Mouse (Mus musculus) mouse embryonic stem cell (cell line): ENCODE data around the gene Gm49337.

Experiments used
- in situ Hi-C, 2 experiments: fragments of 300-500 bp; cut with MboI; formaldehyde crosslinking; loops; 1 replicate in 1 of 2; 3 replicates in 1 of 2; pipeline ENCODE4 v1.14.3; 2019 to 2020; ENCODE audit warnings: low sequenced_read_pairs in 2 of 2, low pct_unique_long_range_greater_than_20kb in 1 of 2, mixed read lengths in 1 of 2; ENCODE audit not compliant: unreplicated experiment in 1 of 2

The Gm49337 gene

DNA sequence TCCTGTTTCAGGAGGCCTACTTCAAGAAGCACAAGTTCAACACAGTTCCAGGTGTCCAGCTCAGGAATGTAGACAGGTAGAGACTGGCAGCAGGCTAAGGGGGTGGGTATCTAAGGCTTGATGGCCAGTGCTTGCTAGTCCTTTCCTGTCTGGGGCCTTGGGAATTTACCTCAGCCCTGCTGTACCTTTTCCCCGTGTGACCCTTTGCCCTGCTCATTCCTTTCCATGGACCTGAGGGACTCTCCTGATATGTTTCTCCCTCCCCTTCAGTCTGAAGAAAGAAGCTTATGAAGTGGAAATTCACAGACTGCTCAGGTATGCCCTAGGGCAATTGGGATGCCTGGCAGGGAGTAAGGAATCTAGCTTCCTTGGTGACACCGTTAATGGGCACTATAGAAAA is 15.3 kb upstream of the Gm49337 start:
- in situ Hi-C loops, result no loop called here

DNA sequence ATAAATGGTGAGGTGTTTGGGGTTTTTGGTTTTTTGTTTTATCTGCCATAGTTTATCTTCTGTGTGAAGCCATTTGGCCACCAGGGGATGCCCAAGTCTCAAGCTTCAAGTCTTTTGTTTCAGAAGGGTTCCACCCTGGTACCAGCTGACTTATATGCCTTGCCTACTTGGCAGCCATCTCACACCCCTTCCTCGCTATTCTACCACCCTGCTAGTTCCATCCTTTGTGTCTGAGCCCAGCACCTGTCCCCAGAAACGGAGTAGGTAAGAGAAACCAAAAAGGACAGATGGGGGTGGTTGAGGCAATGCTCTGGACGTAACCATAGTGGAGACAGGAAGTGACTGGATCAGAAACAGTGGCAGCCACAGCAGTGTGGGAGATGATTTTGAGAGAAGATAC is 13.3 kb upstream of the Gm49337 start:
- in situ Hi-C loops, result no loop called here

DNA sequence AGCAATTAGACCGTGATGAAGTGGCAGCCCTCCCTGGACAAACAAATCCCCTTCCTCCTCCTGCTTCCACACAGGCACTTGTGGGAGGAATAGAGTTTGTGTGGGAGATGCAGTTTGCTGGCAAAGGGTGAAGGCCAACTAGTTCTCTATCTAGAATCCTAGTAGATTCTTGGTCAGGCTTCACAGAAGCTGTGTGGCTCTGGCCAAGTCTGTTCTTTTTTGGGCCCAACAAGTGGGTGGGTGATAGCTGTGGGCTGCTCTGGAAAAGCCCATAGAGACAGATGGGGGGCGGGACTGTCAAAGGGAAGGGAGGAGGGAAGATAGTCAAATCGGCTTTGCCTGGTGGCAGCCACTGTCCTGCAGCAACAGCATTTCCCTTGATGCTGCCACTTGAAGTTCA is 12.4 kb upstream of the Gm49337 start:
- in situ Hi-C loops, result no loop called here

DNA sequence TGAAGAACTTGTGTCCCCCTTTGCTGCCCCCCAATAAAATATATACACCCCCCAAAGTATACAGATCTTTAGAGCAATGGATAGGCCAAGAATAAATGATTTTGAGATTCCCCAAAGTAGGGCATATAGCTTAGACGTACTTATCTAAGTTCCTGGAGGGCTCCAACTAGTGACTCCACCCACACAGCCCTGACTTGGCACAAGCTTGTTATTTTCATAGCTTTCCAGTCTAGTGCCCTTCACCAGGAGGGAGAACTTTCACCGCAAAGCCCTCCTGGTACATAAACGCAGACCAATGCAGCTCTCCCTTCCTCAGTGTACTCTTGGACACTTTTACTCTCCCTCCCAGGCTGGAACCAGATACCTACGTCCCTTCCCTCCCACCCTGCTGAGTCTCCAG is 11.0 kb upstream of the Gm49337 start:
- in situ Hi-C loops, result no loop called here

DNA sequence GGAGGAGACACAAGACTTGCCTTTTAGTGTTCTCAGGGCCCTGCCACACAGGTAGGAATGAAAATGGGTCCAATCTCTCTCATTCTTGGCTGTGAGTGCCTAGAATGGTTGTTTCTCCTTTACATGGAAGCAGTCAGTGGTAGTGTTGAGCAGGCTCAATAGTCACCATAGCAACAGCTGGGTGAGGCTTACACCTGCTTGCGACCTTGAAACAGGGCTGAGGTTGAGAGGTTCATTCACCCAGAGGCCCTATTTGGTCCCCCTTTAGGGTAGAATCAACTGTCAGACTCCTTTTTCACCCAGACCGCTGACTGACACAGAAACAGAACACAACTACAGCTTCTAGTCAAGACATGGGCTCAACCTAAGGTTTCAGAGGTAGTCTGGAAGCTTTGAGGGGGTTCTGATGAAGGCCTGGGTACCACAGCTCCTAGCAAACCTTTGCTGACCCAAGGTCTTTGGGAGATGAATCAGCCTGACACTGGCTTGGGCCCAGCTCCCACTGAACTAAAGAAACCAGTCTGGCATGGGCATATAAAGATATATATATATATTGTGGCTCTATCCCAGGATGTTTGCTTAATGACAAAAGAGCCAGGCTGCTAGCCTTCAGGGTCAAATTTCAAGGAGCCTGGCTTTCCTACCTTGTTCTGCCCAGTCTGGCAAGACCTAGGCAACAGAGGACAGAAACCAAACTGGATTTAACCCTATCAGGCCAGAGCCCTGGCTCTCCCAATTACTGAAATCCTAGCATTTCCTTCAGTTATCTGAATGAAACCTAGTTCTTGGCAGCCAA is 8.2 kb upstream of the Gm49337 start:
- in situ Hi-C loops, result no loop called here

DNA sequence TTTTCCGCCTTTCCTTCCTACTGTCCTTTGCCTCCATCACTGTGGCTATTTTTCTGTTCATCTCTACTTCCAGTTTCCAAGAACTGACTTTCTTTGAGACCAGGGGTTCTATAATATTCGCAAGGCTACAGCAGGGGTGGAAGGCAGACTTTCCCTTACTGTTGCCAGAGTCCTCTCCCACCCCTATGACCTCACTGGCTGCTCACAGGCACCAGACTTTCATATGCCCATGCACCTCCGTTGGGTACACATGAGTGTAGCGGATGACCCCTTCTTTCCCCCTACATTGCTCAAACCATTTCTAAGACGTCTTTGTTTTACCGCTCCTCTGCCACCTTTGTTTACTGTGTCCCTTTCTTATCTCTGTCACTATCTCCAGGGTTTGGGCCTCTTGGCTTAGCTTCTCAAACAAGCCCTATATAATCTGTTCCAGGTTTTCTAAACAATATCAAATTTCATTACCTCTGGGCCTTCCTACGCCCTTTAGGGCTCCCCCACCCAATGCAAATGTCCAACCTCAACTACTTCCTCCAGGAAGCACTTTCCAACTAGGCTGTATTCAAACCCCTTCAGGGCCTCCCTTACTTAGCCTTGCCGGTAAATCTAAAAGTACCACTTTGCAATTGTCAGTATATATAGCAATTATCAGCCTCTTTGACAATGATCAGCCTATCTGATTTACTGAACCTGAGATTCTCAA is 7.3 kb upstream of the Gm49337 start:
- in situ Hi-C loops, result no loop called here

DNA sequence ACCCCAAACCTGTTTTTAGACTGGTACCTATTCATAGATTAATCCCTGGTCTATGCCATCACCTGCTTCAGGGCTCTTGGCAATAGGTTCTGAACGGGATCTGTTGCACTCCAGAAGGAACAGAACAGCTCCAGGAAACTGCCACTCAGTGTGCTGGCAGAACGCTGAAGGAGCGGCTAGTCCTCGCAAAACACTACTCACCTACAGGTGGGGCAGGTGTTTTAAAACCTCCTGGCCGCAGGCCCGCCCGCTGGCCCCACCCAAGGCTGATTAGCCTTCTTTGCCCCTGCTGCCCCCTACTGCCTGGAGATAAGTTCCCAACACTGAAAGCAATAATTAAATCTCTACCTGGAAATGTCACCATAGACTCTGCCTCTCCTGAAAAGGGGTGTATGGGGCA is 5.8 kb upstream of the Gm49337 start, which contains the start of gene Tspan1:
Gene Tspan1 (minus strand): TSS at position 198 of the 400 bp plus-strand sequence.
- in situ Hi-C loops, result no loop called here

DNA sequence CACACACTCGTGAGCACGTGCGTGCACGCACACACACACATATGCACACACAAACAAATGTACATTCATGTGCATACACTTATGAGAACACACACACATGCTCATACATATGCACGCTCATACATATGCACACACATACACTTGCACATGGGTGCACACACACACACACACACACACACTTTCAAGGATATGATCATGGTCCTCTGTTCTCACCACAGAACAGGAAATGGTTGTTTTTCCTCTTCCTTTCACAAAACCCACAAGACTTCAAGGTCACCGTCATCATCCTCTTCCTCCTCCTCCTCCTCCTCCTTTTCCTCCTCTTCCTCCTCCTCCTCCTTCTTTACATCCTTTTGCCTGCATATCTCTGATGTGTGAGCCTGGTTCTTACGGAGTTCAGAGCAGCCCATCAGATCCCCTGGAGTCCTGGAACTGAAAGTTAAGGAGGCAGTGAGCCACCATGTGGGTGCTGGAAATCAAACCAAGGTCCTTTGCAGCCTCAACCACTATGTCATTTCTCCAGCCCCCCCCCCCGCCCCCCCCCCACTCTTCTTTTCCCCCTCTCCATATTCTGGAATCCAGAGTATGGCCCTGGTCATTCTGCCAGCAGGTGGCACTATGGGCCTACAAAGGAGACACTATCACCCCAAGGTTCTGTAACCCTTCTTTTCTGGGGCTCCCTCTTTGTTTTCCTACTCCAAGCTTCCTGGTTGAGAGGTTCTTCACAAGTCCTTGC is 4.4 kb upstream of the Gm49337 start:
- in situ Hi-C loops, result no loop called here

DNA sequence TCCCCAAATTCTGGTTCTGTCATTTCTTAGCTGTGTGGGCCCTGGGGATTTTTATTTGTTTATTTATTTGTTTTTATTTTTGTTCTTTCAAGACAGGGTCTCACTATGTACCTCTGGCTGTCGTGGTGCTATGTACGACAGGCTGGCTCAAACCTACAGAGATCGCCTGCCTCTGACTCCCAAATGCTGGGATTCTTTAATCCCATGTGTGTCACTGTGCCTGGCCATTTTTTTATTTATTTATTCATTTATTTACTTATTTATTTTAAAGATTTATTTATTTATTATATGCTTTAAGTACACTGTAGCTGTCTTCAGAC is 3.9 kb upstream of the Gm49337 start:
- in situ Hi-C loops, result no loop called here

DNA sequence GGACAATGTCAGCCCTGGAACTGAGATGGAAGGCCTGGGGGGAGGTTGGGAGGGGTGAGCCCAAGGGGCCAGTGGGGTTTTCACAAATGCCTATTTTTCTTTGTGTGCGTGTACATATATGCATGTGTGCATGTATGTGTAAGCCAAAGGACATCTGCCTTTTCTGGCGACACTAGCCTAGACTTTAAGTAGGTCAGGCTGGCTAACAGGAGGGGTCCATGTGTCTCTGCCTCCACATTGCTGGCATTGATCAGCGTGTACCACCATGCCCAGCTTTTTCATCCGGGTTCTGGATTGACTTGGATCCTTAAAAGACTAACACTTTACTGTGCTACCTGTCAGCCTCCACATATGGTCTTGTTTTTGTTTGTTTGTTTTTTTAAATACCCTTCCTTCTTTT is 568 bp downstream of the Gm49337 start:
- in situ Hi-C loops, result no loop called here

DNA sequence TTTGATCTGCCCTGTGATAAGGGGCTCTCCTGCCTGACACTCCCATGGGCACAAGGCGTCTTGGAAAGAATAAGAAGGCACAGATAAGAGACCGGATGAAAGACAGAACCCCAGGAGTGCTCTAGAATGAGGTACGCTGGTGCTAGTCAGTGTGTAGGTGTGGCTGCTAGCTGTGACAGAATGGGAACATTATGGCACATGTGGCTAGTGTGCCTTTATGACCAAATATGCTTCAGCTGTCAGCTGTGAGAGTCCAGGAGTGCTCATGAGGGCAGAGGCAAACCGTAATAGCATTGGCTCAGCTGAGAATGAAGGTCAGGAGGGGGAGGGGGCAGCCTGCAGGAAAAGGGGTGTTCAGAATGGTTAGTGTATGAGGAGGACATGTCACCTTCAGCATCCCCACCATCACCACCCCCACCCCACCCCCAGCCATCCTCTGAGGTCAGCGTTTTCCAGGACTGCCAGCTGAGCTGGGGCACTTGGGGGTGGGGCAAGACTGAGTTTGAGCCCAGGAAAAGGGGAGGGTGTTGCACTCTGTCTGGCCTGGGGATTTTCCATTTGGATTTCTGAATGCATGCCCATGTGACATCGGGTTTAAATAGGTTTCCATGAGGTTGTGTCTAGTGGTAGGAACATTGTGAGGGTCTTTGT is 1.4 kb downstream of the Gm49337 start:
- in situ Hi-C loops, result no loop called here

DNA sequence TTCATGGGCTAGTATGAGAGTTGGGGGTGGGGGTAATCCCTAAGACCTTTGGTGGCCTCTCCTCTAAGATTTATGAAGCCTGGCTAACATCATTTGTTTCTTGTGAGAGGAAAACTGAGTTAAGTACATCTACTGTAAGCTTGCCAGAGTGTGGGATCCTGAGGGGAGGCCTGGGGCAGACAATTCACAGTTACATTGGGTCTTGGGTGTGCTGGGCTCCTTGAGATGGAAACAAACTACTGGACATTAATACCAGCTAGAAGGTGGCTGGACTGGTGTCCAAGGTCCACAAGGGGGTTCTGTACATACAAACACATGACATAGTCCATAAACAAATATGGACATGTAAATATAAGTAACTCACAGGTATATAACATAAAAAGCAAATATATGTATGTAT is 2.0 kb downstream of the Gm49337 start:
- in situ Hi-C loops, result no loop called here

DNA sequence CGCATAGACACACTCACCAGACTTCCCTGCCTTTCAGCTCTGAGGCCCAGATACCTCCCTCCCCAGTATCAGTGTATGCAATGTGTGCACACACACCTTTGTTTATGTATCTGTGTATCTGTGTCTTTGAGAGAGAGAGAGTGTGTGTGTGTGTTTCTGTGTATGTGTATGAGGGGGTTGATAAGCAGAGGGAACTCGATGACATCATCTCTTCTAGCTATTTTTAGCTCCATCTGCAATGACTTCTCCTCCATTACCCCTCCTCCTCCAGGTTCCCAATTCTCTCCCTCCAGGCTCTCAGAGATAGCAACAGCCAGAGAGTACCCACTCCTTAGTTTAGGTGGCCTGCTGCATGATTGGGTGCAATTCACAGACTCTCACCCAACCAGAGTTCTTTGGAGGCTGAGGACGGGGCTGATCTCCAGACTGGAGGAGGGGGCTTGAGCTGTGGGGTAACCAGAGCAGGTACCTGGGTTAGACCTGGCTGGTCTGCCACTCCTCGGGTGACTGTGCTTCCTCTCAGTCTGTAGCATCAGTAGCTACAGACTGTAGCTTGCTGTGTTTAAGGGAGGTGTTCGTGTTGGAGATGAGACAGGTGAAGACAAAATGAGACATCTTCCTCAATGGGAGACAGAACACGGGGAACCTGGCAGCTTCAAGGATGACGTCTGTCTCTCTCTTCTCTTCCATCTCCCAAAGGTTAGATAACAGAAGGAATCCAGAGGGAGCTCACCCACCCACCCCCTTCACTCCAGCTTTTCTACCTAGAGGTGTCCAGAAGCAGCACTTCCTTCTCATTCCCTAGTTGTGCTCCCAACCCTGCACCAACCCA is 2.7 kb downstream of the Gm49337 start:
- in situ Hi-C loops, result no loop called here

DNA sequence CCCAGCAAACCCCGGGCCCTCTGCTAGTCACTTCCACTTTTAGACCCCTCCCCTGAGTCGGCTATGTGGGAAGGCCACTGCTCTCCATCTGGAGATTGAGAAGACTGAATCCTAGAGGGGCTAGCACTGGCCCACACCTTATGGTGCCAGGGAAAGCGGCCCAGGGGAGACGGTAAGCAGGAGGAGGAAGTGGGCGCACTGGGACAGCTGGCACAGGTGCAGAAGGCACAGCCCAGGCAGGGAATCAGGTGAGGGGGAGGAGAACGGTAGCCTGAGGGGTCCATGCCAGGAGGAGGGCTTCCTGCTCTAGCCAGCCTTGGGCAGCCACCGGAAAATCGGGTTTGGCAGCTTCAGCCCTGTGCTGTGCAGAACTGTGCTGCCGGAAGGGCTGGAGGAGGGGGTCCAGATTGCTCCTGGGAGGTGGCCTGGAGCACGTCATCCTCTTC is 3.4 kb downstream of the Gm49337 start:
- in situ Hi-C loops, result no loop called here

DNA sequence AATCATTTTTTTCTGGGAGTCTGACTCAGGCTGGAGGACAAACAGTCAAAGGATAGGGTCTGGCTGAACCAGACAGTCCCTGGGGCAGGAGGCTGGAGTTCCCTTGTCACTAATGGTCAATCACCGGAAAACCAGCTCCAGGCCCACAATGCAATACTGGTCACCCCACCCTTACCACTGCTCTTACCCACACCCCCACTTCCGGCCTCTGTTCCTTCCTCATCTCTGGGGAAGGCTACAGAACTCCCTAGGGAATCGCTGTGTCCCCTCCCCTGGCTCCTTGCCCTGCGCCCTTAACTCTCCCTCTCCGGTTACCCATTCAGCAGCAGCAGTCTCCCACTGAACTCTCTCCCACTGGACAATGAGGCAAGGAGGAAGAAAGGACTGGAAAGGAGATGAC is 4.0 kb downstream of the Gm49337 start:
- in situ Hi-C loops, result no loop called here

DNA sequence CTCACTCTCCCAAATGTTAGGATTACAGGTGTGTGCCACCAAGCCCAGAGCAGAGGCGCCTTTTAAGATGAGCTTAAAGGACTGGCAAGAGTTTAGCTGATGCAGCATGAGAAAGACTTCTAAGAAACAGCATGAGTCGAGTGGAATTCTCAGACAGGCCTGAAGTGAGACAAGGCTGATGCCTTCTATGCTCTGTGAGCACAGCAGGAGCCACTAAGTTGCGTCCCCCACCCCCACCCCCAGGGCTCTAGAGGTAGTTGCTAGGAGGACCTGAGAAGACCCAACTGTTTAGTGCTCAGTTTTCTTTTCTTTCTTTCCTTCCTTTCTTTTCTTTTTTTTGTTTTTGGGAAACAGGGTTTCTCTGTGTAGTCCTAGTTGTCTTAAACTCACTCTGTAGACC is 8.9 kb downstream of the Gm49337 start:
- in situ Hi-C loops, result no loop called here

DNA sequence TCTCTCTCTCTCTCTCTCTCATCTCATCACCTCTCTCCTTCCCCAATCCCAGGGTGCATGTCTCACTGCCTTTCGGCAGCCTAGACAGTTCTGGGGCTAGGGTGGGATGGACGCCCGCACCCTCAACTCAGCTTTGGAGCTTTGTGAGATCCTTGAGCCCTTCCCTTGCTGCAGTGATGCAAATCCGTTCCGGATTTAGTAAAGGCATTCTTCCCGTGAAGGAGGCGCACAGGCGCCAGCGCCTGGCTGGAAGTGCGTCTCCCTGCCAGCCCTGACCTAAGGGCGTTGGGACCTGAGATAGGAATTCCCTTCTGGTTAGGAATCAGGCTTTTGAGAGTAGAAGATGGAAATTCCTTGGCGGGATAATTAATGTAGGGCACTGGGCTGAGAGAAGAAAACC is 9.6 kb downstream of the Gm49337 start:
- in situ Hi-C loops, result no loop called here

DNA sequence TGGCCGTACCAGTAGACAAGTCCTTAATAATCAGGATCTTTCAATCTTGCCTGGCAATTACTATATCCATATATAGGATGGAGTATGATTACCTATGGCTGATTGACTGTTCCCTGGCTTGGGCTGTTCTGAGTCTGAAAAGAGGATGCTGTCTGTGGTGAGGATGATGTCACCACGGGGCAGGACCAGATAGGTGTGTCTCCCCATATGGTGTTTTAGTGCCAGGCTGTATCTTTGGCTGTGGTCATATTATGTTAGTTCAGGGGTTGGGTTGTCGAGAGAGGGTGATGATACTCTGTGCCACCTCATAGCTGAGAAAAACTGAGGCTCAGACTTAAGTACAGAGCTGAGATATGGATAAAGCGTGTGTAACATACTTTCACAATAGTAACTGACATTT is 11.9 kb downstream of the Gm49337 start:
- in situ Hi-C loops, result no loop called here
